22 mouse cellular contexts compared by ENCODE assay signal in the genomic region with DNA sequence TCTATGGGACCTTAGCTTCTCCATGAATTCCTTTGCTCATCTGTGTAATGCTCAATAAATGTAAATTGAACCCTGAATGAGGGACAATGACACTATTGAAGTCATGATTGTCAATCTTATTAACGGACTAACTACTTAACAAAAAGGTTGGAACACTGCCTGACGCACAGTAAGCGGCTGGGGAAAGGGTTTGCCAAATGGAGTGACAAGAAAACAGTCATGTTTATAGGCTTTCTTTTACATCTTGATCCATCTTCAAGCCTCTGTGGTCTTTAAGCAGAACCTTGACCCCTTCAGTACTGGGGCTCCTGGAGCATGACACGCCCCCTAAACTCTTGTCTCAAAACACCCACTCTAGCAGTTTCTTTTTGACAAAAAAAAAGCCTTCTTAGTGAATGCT.
DNase-seq lines count a peak whose midpoint lies in the region; ATAC-seq and TF ChIP-seq lines count a peak whose summit lies in the region.
"Had no signal": no experiment of that assay in that cellular context is flagged by ENCODE, and none has a peak within 500 bp of the region (broad histone marks: within the 10 kb centered on the region; RNA-seq: fewer than 3 reads in every experiment).

No protein-coding gene starts in this region.

- peak; percentile 55; the same call in 1 of the 2 replicates for ATAC-seq in hindbrain, embryonic 14.5 days (ENCODE audit: low FRiP score)
- ATAC-seq in hindbrain, embryonic 11.5 days (ENCODE audit: low FRiP score), result no peak
- ATAC-seq in lung, embryonic 14.5 days (ENCODE audit: insufficient read depth), result no peak
- no peak for ATAC-seq in midbrain, postnatal 0 days (ENCODE audit: low FRiP score)
- ATAC-seq in midbrain, embryonic 13.5 days, result no peak

- H3K4me2 ChIP-seq in hindbrain, embryonic 14.5 days (replicated peaks), result no peak overlapping the region
- H3K4me2 ChIP-seq in hindbrain, embryonic 11.5 days (replicated peaks; ENCODE audit: low read depth, low read length), result no peak overlapping the region
- no peak overlapping the region for H3K4me2 ChIP-seq in lung, embryonic 14.5 days
- H3K4me2 ChIP-seq in midbrain, postnatal 0 days (ENCODE audit: low read depth, low read length, poor library complexity, severe bottlenecking), result no peak overlapping the region
- H3K4me2 ChIP-seq in midbrain, embryonic 13.5 days (replicated peaks), result no peak overlapping the region
- H3K4me2 ChIP-seq: embryonic facial prominence, embryonic 15.5 days; heart, embryonic 13.5 days; hindbrain, embryonic 15.5 days had no signal

- no peak overlapping the region for H3K4me3 ChIP-seq in hindbrain, embryonic 14.5 days (replicated peaks; ENCODE audit: low read length)
- H3K4me3 ChIP-seq in hindbrain, embryonic 11.5 days (ENCODE audit: low read depth, low read length), result no peak overlapping the region
- no peak overlapping the region for H3K4me3 ChIP-seq in lung, embryonic 14.5 days (ENCODE audit: low read depth, low read length)
- no peak overlapping the region for H3K4me3 ChIP-seq in midbrain, postnatal 0 days (ENCODE audit: low read depth, low read length)
- no peak overlapping the region for H3K4me3 ChIP-seq in midbrain, embryonic 13.5 days (replicated peaks)
- H3K4me3 ChIP-seq: embryonic facial prominence, embryonic 15.5 days; erythroblast, embryonic 14.5 days; forebrain, embryonic 10.5 days; heart, embryonic 13.5 days; hindbrain, embryonic 15.5 days had no signal

- no peak for DNase-seq in hindbrain, embryonic 14.5 days (ENCODE audit: low spot score)
- DNase-seq in hindbrain, embryonic 11.5 days (ENCODE audit: low spot score), result no peak
- peak; percentile 56 for DNase-seq in lung, embryonic 14.5 days
- no peak for DNase-seq in lung, postnatal 4 days
- peak; percentile 53 for DNase-seq in midbrain, postnatal 0 days (ENCODE audit: low spot score)
- DNase-seq in Muller cell, postnatal 12 days (ENCODE audit: inconsistent ontology term), result peak; percentile 49
- DNase-seq in spleen, postnatal 14 days (ENCODE audit: low spot score in 2 of 2), result no peak
- DNase-seq: adrenal gland, adult 8-10 months; adrenal gland, postnatal 36 days; cerebellum, adult 11 months; cerebellum, adult 8-10 months; cerebellum, postnatal 14 days; embryo, embryonic 11 days; gastrocnemius, postnatal 36 days; heart, adult 11 months; heart, postnatal 36 days had no signal

- H3K27me3 ChIP-seq in hindbrain, embryonic 14.5 days (ENCODE audit: control insufficient read depth, insufficient read depth, low read length), result no peaks in the 10 kb centered on the region
- H3K27me3 ChIP-seq in hindbrain, embryonic 11.5 days (ENCODE audit: control insufficient read depth, insufficient read depth, low read length), result no peaks in the 10 kb centered on the region
- no peaks in the 10 kb centered on the region for H3K27me3 ChIP-seq in lung, embryonic 14.5 days (ENCODE audit: insufficient read depth, low read length)
- H3K27me3 ChIP-seq in midbrain, postnatal 0 days (ENCODE audit: insufficient read depth, low read length), result no peaks in the 10 kb centered on the region
- no peaks in the 10 kb centered on the region for H3K27me3 ChIP-seq in midbrain, embryonic 13.5 days
- H3K27me3 ChIP-seq: embryonic facial prominence, embryonic 15.5 days; heart, embryonic 13.5 days; hindbrain, embryonic 15.5 days had no signal

- no peak overlapping the region for H3K27ac ChIP-seq in hindbrain, embryonic 14.5 days
- no peak overlapping the region for H3K27ac ChIP-seq in hindbrain, embryonic 11.5 days (ENCODE audit: low read depth, low read length)
- no peak overlapping the region for H3K27ac ChIP-seq in lung, embryonic 14.5 days (ENCODE audit: low read depth)
- no peak overlapping the region for H3K27ac ChIP-seq in midbrain, postnatal 0 days (ENCODE audit: low read depth, low read length)
- no peak overlapping the region for H3K27ac ChIP-seq in midbrain, embryonic 13.5 days
- H3K27ac ChIP-seq: embryonic facial prominence, embryonic 15.5 days; forebrain, embryonic 10.5 days; heart, embryonic 13.5 days; hindbrain, embryonic 15.5 days had no signal

- H3K9me3 ChIP-seq in hindbrain, embryonic 14.5 days (ENCODE audit: control insufficient read depth, low read length), result no peaks in the 10 kb centered on the region
- no peaks in the 10 kb centered on the region for H3K9me3 ChIP-seq in hindbrain, embryonic 11.5 days (ENCODE audit: control insufficient read depth, low read length)
- H3K9me3 ChIP-seq in lung, embryonic 14.5 days (ENCODE audit: low read depth, low read length), result no peaks in the 10 kb centered on the region
- H3K9me3 ChIP-seq in midbrain, postnatal 0 days (ENCODE audit: low read length), result no peaks in the 10 kb centered on the region
- peaks cover 4% of the 10 kb centered on the region; the same call in 1 of the 2 replicates for H3K9me3 ChIP-seq in midbrain, embryonic 13.5 days
- H3K9me3 ChIP-seq: embryonic facial prominence, embryonic 15.5 days; forebrain, embryonic 10.5 days; heart, embryonic 13.5 days; hindbrain, embryonic 15.5 days had no signal

- 44% methylated on average over 4 of the region's 4 CpGs for WGBS in hindbrain, embryonic 14.5 days
- WGBS in hindbrain, embryonic 11.5 days, result 67% methylated on average over 4 of the region's 4 CpGs
- WGBS in lung, embryonic 14.5 days, result 65% methylated on average over 4 of the region's 4 CpGs
- 44% methylated on average over 4 of the region's 4 CpGs for WGBS in midbrain, postnatal 0 days
- WGBS in midbrain, embryonic 13.5 days, result 53% methylated on average over 4 of the region's 4 CpGs

- no peak overlapping the region for H3K9ac ChIP-seq in hindbrain, embryonic 14.5 days
- H3K9ac ChIP-seq in hindbrain, embryonic 11.5 days (ENCODE audit: low read depth, low read length), result no peak overlapping the region
- H3K9ac ChIP-seq in lung, embryonic 14.5 days, result no peak overlapping the region
- no peak overlapping the region for H3K9ac ChIP-seq in midbrain, postnatal 0 days (replicated peaks; ENCODE audit: low read length, poor library complexity, severe bottlenecking)
- no peak overlapping the region for H3K9ac ChIP-seq in midbrain, embryonic 13.5 days (replicated peaks)
- H3K9ac ChIP-seq: embryonic facial prominence, embryonic 15.5 days; heart, embryonic 13.5 days; hindbrain, embryonic 15.5 days had no signal

- no peak for TF ChIP-seq CTCF in lung, embryonic 14.5 days (IDR thresholded peaks at IDR 0.05; ENCODE audit: low read depth)
- TF ChIP-seq CTCF in midbrain, postnatal 0 days (IDR thresholded peaks at IDR 0.05), result no peak

- H3K4me1 ChIP-seq in hindbrain, embryonic 14.5 days (replicated peaks; ENCODE audit: control insufficient read depth, insufficient read depth, low read length), result no peaks in the 10 kb centered on the region
- no peaks in the 10 kb centered on the region for H3K4me1 ChIP-seq in hindbrain, embryonic 11.5 days (replicated peaks; ENCODE audit: control insufficient read depth, insufficient read depth, low read length)
- no peaks in the 10 kb centered on the region for H3K4me1 ChIP-seq in lung, embryonic 14.5 days (ENCODE audit: insufficient read depth)
- no peaks in the 10 kb centered on the region for H3K4me1 ChIP-seq in midbrain, postnatal 0 days (ENCODE audit: insufficient read depth, low read length)
- no peaks in the 10 kb centered on the region for H3K4me1 ChIP-seq in midbrain, embryonic 13.5 days (replicated peaks)
- H3K4me1 ChIP-seq: embryonic facial prominence, embryonic 15.5 days; hindbrain, embryonic 15.5 days had no signal

- no peaks in the 10 kb centered on the region for H3K36me3 ChIP-seq in hindbrain, embryonic 14.5 days (replicated peaks; ENCODE audit: control insufficient read depth, insufficient read depth)
- H3K36me3 ChIP-seq in hindbrain, embryonic 11.5 days (ENCODE audit: control insufficient read depth, insufficient read depth, low read length), result no peaks in the 10 kb centered on the region
- 0 out of 2 replicates have a peak, but pooled peaks cover 4% of the 10 kb centered on the region for H3K36me3 ChIP-seq in lung, embryonic 14.5 days (ENCODE audit: insufficient read depth)
- no peaks in the 10 kb centered on the region for H3K36me3 ChIP-seq in midbrain, postnatal 0 days (ENCODE audit: insufficient read depth, low read length)
- H3K36me3 ChIP-seq in midbrain, embryonic 13.5 days, result no peaks in the 10 kb centered on the region
- H3K36me3 ChIP-seq: embryonic facial prominence, embryonic 15.5 days; heart, embryonic 13.5 days; hindbrain, embryonic 15.5 days had no signal

Comparison
In these comparisons a context has a peak if more than half of its experiments do, and no peak if none do; other contexts are left out.
1. DNase-seq: peak in lung, embryonic 14.5 days (single experiment), midbrain, postnatal 0 days (single experiment) and Muller cell, postnatal 12 days (single experiment); none in hindbrain, embryonic 14.5 days (single experiment), hindbrain, embryonic 11.5 days (single experiment), lung, postnatal 4 days (0 of 2) and spleen, postnatal 14 days (0 of 2).